Mouse (Mus musculus) forebrain, embryonic 16.5 days (tissue): ENCODE results near the gene D13Ertd608e. TPM values are rescaled to one million over a fixed set of nuclear protein-coding genes. Genes with fewer than 3 reads are reported as not detected.
"Not testable (repeated sequence)": the region's sequence is repeated elsewhere in the genome, so short reads cannot be mapped to it uniquely, and the experiment has no call there.

Experiments used
- ATAC-seq: fragments of 200-750 bp; cut with Nextera tagmentation; 2 replicates; pipeline ENCODE4 v1.8.0; 2017; ENCODE audit warnings: mild to moderate bottlenecking, moderate library complexity
- H3K27ac ChIP-seq: fragments of 300-500 bp; sonication (generic); 2 replicates; pipeline ENCODE4 v1.5.1; 2014; ENCODE audit warnings: low read length, control low read depth
- H3K27me3 ChIP-seq: fragments of 300-500 bp; sonication (generic); replicated peaks from 2 replicates; pipeline ENCODE4 v1.6.1; 2014; ENCODE audit warnings: low read length; ENCODE audit not compliant: control insufficient read depth, insufficient read depth
- H3K36me3 ChIP-seq: fragments of 300-500 bp; sonication (generic); 2 replicates; pipeline ENCODE4 v1.6.1; 2014; ENCODE audit not compliant: control insufficient read depth, insufficient read depth
- H3K4me1 ChIP-seq: fragments of 300-500 bp; sonication (generic); replicated peaks from 2 replicates; pipeline ENCODE4 v1.6.1; 2014; ENCODE audit warnings: low read length; ENCODE audit not compliant: control insufficient read depth, insufficient read depth
- H3K4me2 ChIP-seq: fragments of 300-500 bp; sonication (generic); 2 replicates; pipeline ENCODE4 v1.6.1; 2014; ENCODE audit warnings: mild to moderate bottlenecking, low read length, control low read depth
- H3K4me3 ChIP-seq: fragments of 300-500 bp; sonication (generic); replicated peaks from 2 replicates; pipeline ENCODE4 v1.5.1; 2014; ENCODE audit warnings: mild to moderate bottlenecking, low read length, control low read depth
- H3K9ac ChIP-seq: fragments of 300-500 bp; sonication (generic); replicated peaks from 2 replicates; pipeline ENCODE4 v1.6.1; 2014; ENCODE audit warnings: low read depth, low read length, control low read depth
- H3K9me3 ChIP-seq: fragments of 300-500 bp; sonication (generic); 2 replicates; pipeline ENCODE4 v1.6.1; 2016; ENCODE audit warnings: low read length; ENCODE audit not compliant: control insufficient read depth
- WGBS: fragments of 180-500 bp; shearing (Covaris S2); extraction: QIAGEN DNeasy Blood & Tissue Kit; methylation state at CpG from one replicate; pipeline ENCODE4 v1.1.7; 2014; 5-methylcytosine and 5-hydroxymethylcytosine counted together
- polyA plus RNA-seq: library from polyadenylated mRNA; unstranded; fragments of >200 nt; fragmentation: Nextera tagmentation; extraction: Ambion mirVana; gene quantifications from 2 replicates; pipeline ENCODE4 v1.2.1, GENCODE M21; 2015

The D13Ertd608e gene
- polyA plus RNA-seq, 1 experiment from 2014 or later, result not detected

DNA sequence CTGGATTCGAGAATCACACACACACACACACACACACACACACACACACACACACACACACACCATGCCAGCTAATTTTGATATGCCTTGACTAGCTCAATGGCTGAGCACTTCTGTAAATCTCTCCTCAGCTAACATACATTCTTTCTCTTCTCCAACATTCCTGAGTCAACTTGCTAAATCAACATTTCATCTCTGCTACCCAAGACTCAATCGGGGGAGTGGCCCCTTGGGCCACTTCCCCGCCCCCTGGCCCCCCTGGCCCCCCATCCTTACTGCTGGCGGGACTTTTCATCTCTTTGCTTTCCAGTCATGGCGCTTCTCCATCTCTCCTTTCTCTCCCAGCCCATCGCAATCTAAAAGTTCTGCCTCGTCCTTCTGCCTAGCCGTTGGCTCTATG lies 19.0 kb upstream of the D13Ertd608e start:
- Histone ChIP-seq H3K4me3 (no peak overlapping the region), H3K27ac (no peak overlapping the region), H3K27me3 (no peaks in the 10 kb centered on the region), H3K9me3 (no peaks in the 10 kb centered on the region), H3K36me3 (no peaks in the 10 kb centered on the region), H3K4me1 (no peaks in the 10 kb centered on the region), H3K4me2 (no peak overlapping the region), H3K9ac (no peak overlapping the region)
- ATAC-seq, result no peak
- WGBS, result 56% methylated on average over 8 of the region's 8 CpGs

DNA sequence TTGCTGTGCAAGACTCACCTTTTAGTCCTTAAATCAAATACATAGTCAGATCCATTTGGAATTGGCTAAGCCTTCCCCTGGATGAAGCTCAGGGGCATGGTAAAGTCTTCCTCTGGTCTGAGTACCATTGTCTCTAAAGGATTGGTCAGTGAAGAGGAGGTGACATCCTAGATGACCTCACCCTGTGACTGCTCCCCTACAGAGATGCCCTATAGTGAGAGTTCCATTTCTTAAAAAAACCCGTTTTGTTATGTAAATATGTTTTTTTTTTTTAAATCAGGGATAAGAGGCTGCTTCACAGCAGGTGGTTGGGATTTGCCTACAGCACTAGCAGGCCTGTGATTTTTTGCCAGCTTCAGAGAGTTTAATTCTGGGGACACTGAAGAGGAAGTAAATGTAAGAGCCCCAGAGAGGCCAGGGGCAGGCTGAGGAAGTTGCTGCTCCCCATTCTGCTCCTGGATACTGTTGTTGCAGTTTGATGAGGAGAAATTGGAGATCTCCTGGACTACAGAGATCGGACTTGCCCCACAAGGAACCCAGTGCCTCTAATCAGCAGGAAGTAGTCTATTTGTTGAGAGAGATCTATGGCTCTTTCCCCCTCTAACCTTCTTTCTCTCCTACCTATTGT lies 18.1 kb upstream of the D13Ertd608e start:
- no peaks in the 10 kb centered on the region for H3K27me3 ChIP-seq
- H3K36me3 ChIP-seq, result no peaks in the 10 kb centered on the region
- H3K4me2 ChIP-seq, result no peak overlapping the region
- H3K4me1 ChIP-seq, result no peaks in the 10 kb centered on the region
- no peak overlapping the region for H3K27ac ChIP-seq
- H3K4me3 ChIP-seq, result no peak overlapping the region
- 5% methylated on average over 2 of the region's 2 CpGs for WGBS
- H3K9me3 ChIP-seq, result no peaks in the 10 kb centered on the region
- no peak for ATAC-seq
- no peak overlapping the region for H3K9ac ChIP-seq

DNA sequence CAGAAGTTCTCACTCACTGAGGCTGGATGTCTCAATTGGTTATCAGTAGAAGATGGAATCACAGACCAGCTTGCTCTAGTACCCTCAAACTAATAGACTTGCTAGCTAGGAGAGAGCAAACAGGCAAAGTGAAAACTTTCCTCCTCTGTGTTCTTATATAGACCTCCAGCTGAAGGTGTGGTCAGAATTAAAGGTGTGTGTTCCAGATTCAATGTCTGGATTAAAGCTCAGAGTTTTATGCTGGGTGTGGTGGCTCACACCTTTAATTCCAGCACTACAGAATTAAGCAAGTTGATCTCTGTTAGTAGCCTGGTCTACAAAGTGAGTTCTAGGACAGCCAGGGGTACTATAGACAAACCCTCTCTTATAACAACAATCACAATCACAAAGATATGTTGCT lies 5.7 kb upstream of the D13Ertd608e start, which contains the start of gene AF067063:
TSS of gene AF067063 (minus strand) at position 101 of the 400 bp plus-strand sequence.
- not testable (repeated sequence) for H3K9me3 ChIP-seq, H3K4me2 ChIP-seq, H3K36me3 ChIP-seq, H3K4me3 ChIP-seq, H3K4me1 ChIP-seq, H3K9ac ChIP-seq, ATAC-seq, H3K27me3 ChIP-seq, H3K27ac ChIP-seq

- not testable (repeated sequence) for H3K27ac ChIP-seq, H3K9ac ChIP-seq, H3K27me3 ChIP-seq, H3K4me1 ChIP-seq, H3K9me3 ChIP-seq, H3K36me3 ChIP-seq
- peak overlapping the region; percentile 36 for H3K4me2 ChIP-seq
- peak overlapping the region; percentile 19 for H3K4me3 ChIP-seq
- WGBS, result 9% methylated on average over 21 of the region's 23 CpGs
- peak; percentile 76 for ATAC-seq
These were observed 562 bp downstream of the D13Ertd608e start for GRCm38 (mm10) chr13:119836324-119836811.

GRCm38 (mm10) chr13:119837719-119838337 lies 2.0 kb downstream of the D13Ertd608e start:
- ATAC-seq, H3K9ac ChIP-seq, H3K36me3 ChIP-seq, H3K4me2 ChIP-seq, H3K4me1 ChIP-seq, H3K27ac ChIP-seq, H3K27me3 ChIP-seq, H3K4me3 ChIP-seq, H3K9me3 ChIP-seq: not testable (repeated sequence)
- WGBS, result 6% methylated on average over 14 of the region's 23 CpGs

- not testable (repeated sequence) for H3K36me3 ChIP-seq, H3K27me3 ChIP-seq, H3K27ac ChIP-seq, H3K4me3 ChIP-seq, H3K9ac ChIP-seq, H3K9me3 ChIP-seq, H3K4me2 ChIP-seq, H3K4me1 ChIP-seq
- ATAC-seq, result peak; percentile 47
- 25% methylated on average over 6 of the region's 6 CpGs for WGBS
These were observed 4.2 kb downstream of the D13Ertd608e start for GRCm38 (mm10) chr13:119839982-119840381.

DNA sequence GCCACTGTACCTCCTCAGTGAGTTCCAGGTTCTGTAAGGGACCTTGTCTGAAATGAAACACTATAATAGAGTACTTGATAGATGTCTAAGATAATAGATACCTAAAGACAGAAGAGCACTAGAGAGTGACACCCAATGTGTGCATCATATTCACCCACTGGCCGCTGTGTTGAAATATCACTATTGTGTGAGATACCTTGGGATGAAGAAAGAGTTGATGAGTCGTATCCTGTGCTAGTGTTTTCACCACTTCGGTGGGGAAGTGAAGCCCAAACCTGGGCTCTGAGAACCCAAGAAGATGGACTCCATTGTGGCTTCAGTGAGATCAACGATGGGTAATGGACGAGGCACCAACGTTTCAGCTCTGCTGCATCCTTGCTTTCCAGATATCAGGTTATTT lies 26.6 kb downstream of the D13Ertd608e start:
- not testable (repeated sequence) for H3K27me3 ChIP-seq, H3K27ac ChIP-seq, H3K4me3 ChIP-seq, H3K4me2 ChIP-seq, ATAC-seq, H3K9me3 ChIP-seq, H3K9ac ChIP-seq, H3K4me1 ChIP-seq, H3K36me3 ChIP-seq
- WGBS, result no CpG with 5 or more reads among the region's 6 CpGs

GRCm38 (mm10) chr13:119864395-119864999 lies 28.7 kb downstream of the D13Ertd608e start:
- not testable (repeated sequence) for H3K27ac ChIP-seq, H3K9ac ChIP-seq, H3K4me1 ChIP-seq, H3K27me3 ChIP-seq, H3K36me3 ChIP-seq, H3K4me3 ChIP-seq, H3K4me2 ChIP-seq, ATAC-seq, H3K9me3 ChIP-seq
- WGBS, result 81% methylated on average over 6 of the region's 7 CpGs

DNA sequence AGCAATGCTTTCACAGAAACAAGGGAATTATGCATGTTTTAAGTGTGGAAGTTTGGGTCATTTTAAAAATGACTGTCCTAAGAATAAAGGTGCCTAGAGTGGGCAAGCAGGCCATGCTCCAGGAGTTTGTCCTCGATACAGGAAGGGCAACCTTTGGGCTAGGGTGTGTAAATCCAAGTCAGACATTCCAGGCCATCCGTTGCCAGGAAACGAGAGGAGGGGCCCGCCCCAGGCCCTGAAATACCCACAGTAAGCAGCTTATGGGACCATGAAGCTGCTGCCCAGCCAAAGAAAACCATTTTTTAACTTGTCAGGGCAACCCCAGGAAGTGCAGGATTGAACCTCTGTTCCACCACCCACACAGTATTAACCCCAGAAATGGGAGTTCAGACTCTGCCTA lies 51.1 kb downstream of the D13Ertd608e start:
- not testable (repeated sequence) for H3K9ac ChIP-seq, H3K4me1 ChIP-seq, H3K9me3 ChIP-seq, H3K27ac ChIP-seq, H3K4me3 ChIP-seq, H3K4me2 ChIP-seq, H3K27me3 ChIP-seq, ATAC-seq, H3K36me3 ChIP-seq
- 59% methylated on average over 4 of the region's 4 CpGs for WGBS
